Mouse (Mus musculus) midbrain, embryonic 12.5 days (tissue): ENCODE measurements around the gene Rapsn. TPM values are rescaled to one million over a fixed set of nuclear protein-coding genes. Genes with fewer than 3 reads are reported as not detected.

Experiments used
- ATAC-seq: fragments of 200-750 bp; cut with Nextera tagmentation; 2 replicates; pipeline ENCODE4 v1.8.0; 2017; ENCODE audit warnings: low read depth, moderate TSS enrichment, moderate library complexity; ENCODE audit not compliant: low FRiP score
- H3K27ac ChIP-seq: fragments of 300-500 bp; sonication (generic); replicated peaks from 2 replicates; pipeline ENCODE4 v1.5.1; 2016; ENCODE audit warnings: mild to moderate bottlenecking
- H3K27me3 ChIP-seq: fragments of 300-500 bp; sonication (generic); 2 replicates; pipeline ENCODE4 v1.6.1; 2016; ENCODE audit warnings: mild to moderate bottlenecking
- H3K36me3 ChIP-seq: fragments of 300-500 bp; sonication (generic); 2 replicates; pipeline ENCODE4 v1.6.1; 2016
- H3K4me1 ChIP-seq: fragments of 300-500 bp; sonication (generic); 2 replicates; pipeline ENCODE4 v1.6.1; 2016
- H3K4me2 ChIP-seq: fragments of 300-500 bp; sonication (generic); replicated peaks from 2 replicates; pipeline ENCODE4 v1.6.1; 2016; ENCODE audit warnings: mild to moderate bottlenecking, moderate library complexity
- H3K4me3 ChIP-seq: fragments of 300-500 bp; sonication (generic); 2 replicates; pipeline ENCODE4 v1.5.1; 2016; ENCODE audit warnings: mild to moderate bottlenecking
- H3K9ac ChIP-seq: fragments of 300-500 bp; sonication (generic); replicated peaks from 2 replicates; pipeline ENCODE4 v1.6.1; 2016; ENCODE audit warnings: mild to moderate bottlenecking, moderate library complexity
- H3K9me3 ChIP-seq: fragments of 300-500 bp; sonication (generic); 2 replicates; pipeline ENCODE4 v1.6.1; 2016; ENCODE audit warnings: mild to moderate bottlenecking
- WGBS: fragments of 180-500 bp; shearing (Covaris S2); methylation state at CpG from one replicate; pipeline ENCODE4 v1.1.7; 2016; 5-methylcytosine and 5-hydroxymethylcytosine counted together
- polyA plus RNA-seq: library from polyadenylated mRNA; unstranded; fragments of >200 nt; fragmentation: Nextera tagmentation; extraction: Ambion mirVana; gene quantifications from 2 replicates; pipeline ENCODE4 v1.2.1, GENCODE M21; 2016

The Rapsn gene
- polyA plus RNA-seq, 1 experiment from 2014 or later: 0.94 TPM

GRCm38 (mm10) chr2:91053934-91054382 lies 18.5 kb downstream of the Rapsn start, which contains the start of gene Psmc3:
Gene Psmc3 (plus strand): TSS chr2:91054009.
- peaks cover 16% of the 10 kb centered on the region for H3K4me1 ChIP-seq
- H3K36me3 ChIP-seq: peaks cover 41% of the 10 kb centered on the region
- H3K27ac ChIP-seq: peak within 1 kb of the TSS; percentile 78
- H3K4me3 ChIP-seq: peak within 1 kb of the TSS; percentile 85
- peak within 1 kb of the TSS; percentile 82 for H3K9ac ChIP-seq
- ATAC-seq: peak; percentile 99
- peak within 1 kb of the TSS; percentile 97 for H3K4me2 ChIP-seq
- no peaks in the 10 kb centered on the region for H3K9me3 ChIP-seq
- no peaks in the 10 kb centered on the region for H3K27me3 ChIP-seq
- WGBS: under 1% methylated on average over 40 of the region's 40 CpGs

- Histone ChIP-seq H3K36me3 (peaks cover 77% of the 10 kb centered on the region), H3K27me3 (no peaks in the 10 kb centered on the region)
- WGBS: 92% methylated on average over 5 of the region's 5 CpGs
Observed at GRCm38 (mm10) chr2:91058435-91058834, 23.0 kb downstream of the Rapsn start.

GRCm38 (mm10) chr2:91059376-91059775 lies 24.0 kb downstream of the Rapsn start:
- Histone ChIP-seq H3K9me3 (no peaks in the 10 kb centered on the region), H3K27ac (no peak overlapping the region), H3K4me1 (peaks cover 10% of the 10 kb centered on the region), H3K27me3 (no peaks in the 10 kb centered on the region), H3K4me3 (no peak overlapping the region), H3K9ac (no peak overlapping the region), H3K4me2 (no peak overlapping the region), H3K36me3 (peaks cover 86% of the 10 kb centered on the region)
- no peak for ATAC-seq
- 98% methylated on average over 2 of the region's 2 CpGs for WGBS

More at GRCm38 (mm10) chr2:91058435-91058834, 23.0 kb downstream of the Rapsn start:
- H3K4me2 ChIP-seq: no peak overlapping the region
- no peak overlapping the region for H3K9ac ChIP-seq
- no peak for ATAC-seq
- H3K27ac ChIP-seq: no peak overlapping the region
- H3K4me3 ChIP-seq: no peak overlapping the region
- H3K9me3 ChIP-seq: no peaks in the 10 kb centered on the region
- H3K4me1 ChIP-seq: peaks cover 10% of the 10 kb centered on the region

GRCm38 (mm10) chr2:91060544-91061355 lies 25.3 kb downstream of the Rapsn start:
- peak; percentile 20; the same call in 1 of the 2 replicates for ATAC-seq
- Histone ChIP-seq H3K36me3 (peaks cover 86% of the 10 kb centered on the region), H3K9ac (no peak overlapping the region), H3K9me3 (no peaks in the 10 kb centered on the region), H3K4me2 (no peak overlapping the region), H3K4me1 (no peaks in the 10 kb centered on the region), H3K27me3 (no peaks in the 10 kb centered on the region), H3K27ac (no peak overlapping the region), H3K4me3 (no peak overlapping the region)
- 84% methylated on average over 10 of the region's 10 CpGs for WGBS

- H3K27me3 ChIP-seq: no peaks in the 10 kb centered on the region
- no peaks in the 10 kb centered on the region for H3K4me1 ChIP-seq
- no peak overlapping the region for H3K4me3 ChIP-seq
- ATAC-seq: no peak
- H3K9ac ChIP-seq: no peak overlapping the region
- peaks cover 79% of the 10 kb centered on the region for H3K36me3 ChIP-seq
- 89% methylated on average over 6 of the region's 6 CpGs for WGBS
- H3K4me2 ChIP-seq: no peak overlapping the region
- H3K27ac ChIP-seq: no peak overlapping the region
- no peaks in the 10 kb centered on the region for H3K9me3 ChIP-seq
Observed at GRCm38 (mm10) chr2:91061849-91062481, 26.5 kb downstream of the Rapsn start.

GRCm38 (mm10) chr2:91062779-91063606 lies 27.6 kb downstream of the Rapsn start:
- Histone ChIP-seq H3K9me3 (no peaks in the 10 kb centered on the region), H3K4me1 (no peaks in the 10 kb centered on the region), H3K4me3 (no peak overlapping the region), H3K4me2 (no peak overlapping the region), H3K27me3 (no peaks in the 10 kb centered on the region), H3K36me3 (peaks cover 72% of the 10 kb centered on the region), H3K27ac (no peak overlapping the region), H3K9ac (no peak overlapping the region)
- 92% methylated on average over 16 of the region's 16 CpGs for WGBS
- ATAC-seq: no peak

GRCm38 (mm10) chr2:91064211-91064610 lies 28.8 kb downstream of the Rapsn start:
- no peak for ATAC-seq
- Histone ChIP-seq H3K9me3 (no peaks in the 10 kb centered on the region), H3K4me1 (peaks cover 10% of the 10 kb centered on the region), H3K9ac (no peak overlapping the region), H3K4me3 (no peak overlapping the region), H3K36me3 (peaks cover 60% of the 10 kb centered on the region), H3K27me3 (no peaks in the 10 kb centered on the region), H3K27ac (no peak overlapping the region), H3K4me2 (no peak overlapping the region)
- 87% methylated on average over 6 of the region's 6 CpGs for WGBS

- no peak overlapping the region for H3K9ac ChIP-seq
- no peak overlapping the region for H3K27ac ChIP-seq
- H3K4me2 ChIP-seq: no peak overlapping the region
- WGBS: 43% methylated on average over 3 of the region's 3 CpGs
- H3K9me3 ChIP-seq: no peaks in the 10 kb centered on the region
- no peaks in the 10 kb centered on the region for H3K27me3 ChIP-seq
- peaks cover 51% of the 10 kb centered on the region for H3K36me3 ChIP-seq
- peaks cover 15% of the 10 kb centered on the region for H3K4me1 ChIP-seq
- no peak for ATAC-seq
- no peak overlapping the region for H3K4me3 ChIP-seq
Observed at GRCm38 (mm10) chr2:91065544-91065943, 30.1 kb downstream of the Rapsn start.

- 83% methylated on average over 3 of the region's 3 CpGs for WGBS
- ATAC-seq: no peak
- Histone ChIP-seq H3K4me3 (no peak overlapping the region), H3K27ac (no peak overlapping the region), H3K4me1 (peaks cover 22% of the 10 kb centered on the region), H3K9ac (no peak overlapping the region), H3K9me3 (no peaks in the 10 kb centered on the region), H3K27me3 (no peaks in the 10 kb centered on the region), H3K4me2 (no peak overlapping the region), H3K36me3 (peaks cover 43% of the 10 kb centered on the region)
Observed at GRCm38 (mm10) chr2:91066455-91066854, 31.0 kb downstream of the Rapsn start.

- WGBS: 59% methylated on average over 13 of the region's 13 CpGs
- Histone ChIP-seq H3K4me2 (peak overlapping the region; percentile 82), H3K9me3 (no peaks in the 10 kb centered on the region), H3K9ac (no peak overlapping the region), H3K27ac (no peak overlapping the region), H3K4me1 (peaks cover 22% of the 10 kb centered on the region), H3K36me3 (peaks cover 24% of the 10 kb centered on the region), H3K4me3 (no peak overlapping the region), H3K27me3 (no peaks in the 10 kb centered on the region)
- ATAC-seq: no peak
Observed at GRCm38 (mm10) chr2:91068162-91068871, 32.9 kb downstream of the Rapsn start.

GRCm38 (mm10) chr2:91068872-91069165 lies 33.4 kb downstream of the Rapsn start:
- H3K9ac ChIP-seq: no peak overlapping the region

More at GRCm38 (mm10) chr2:91068872-91069165, 33.4 kb downstream of the Rapsn start:
- H3K9me3 ChIP-seq: no peaks in the 10 kb centered on the region
- H3K4me1 ChIP-seq: peaks cover 22% of the 10 kb centered on the region
- peaks cover 19% of the 10 kb centered on the region for H3K36me3 ChIP-seq
- H3K4me3 ChIP-seq: peak overlapping the region; percentile 75
- no peaks in the 10 kb centered on the region for H3K27me3 ChIP-seq
- H3K4me2 ChIP-seq: peak overlapping the region; percentile 82
- no peak for ATAC-seq
- WGBS: 50% methylated on average over 6 of the region's 6 CpGs
- no peak overlapping the region for H3K27ac ChIP-seq
